In genomic region chr1:161962465-161963377, GRCm38 (mm10) we compare ENCODE assay signal across 8 mouse cellular contexts. TPM values are rescaled to one million over a fixed set of nuclear protein-coding genes. Genes with fewer than 3 reads are reported as not detected.
DNase-seq lines count a peak whose midpoint lies in the region; ATAC-seq lines count a peak whose summit lies in the region.
"Had no signal": no experiment of that assay in that cellular context is flagged by ENCODE, and none has a peak within 500 bp of the region (broad histone marks: within the 10 kb centered on the region; RNA-seq: fewer than 3 reads in every experiment).

No protein-coding gene starts in this region.

- peak; percentile 81 for DNase-seq in 416B (ENCODE audit: low read depth)
- DNase-seq in CD4-positive helper T cell, adult 2 months (ENCODE audit: low read depth, low spot score): peak; percentile 42
- peak; percentile 65 for DNase-seq in embryonic facial prominence, embryonic 11.5 days (ENCODE audit: low spot score)
- DNase-seq in spleen, postnatal 14 days (ENCODE audit: low spot score in 2 of 2): no peak
- no peak for DNase-seq in urinary bladder, postnatal 36 days (ENCODE audit: low spot score in 2 of 2)

- no peaks in the 10 kb centered on the region for H3K4me1 ChIP-seq in embryonic facial prominence, embryonic 11.5 days (ENCODE audit: control insufficient read depth, insufficient read depth, low read length)
- H3K4me1 ChIP-seq in kidney, embryonic 16.5 days (ENCODE audit: insufficient read depth, low read length): no peaks in the 10 kb centered on the region
- no peaks in the 10 kb centered on the region for H3K4me1 ChIP-seq in midbrain, embryonic 16.5 days (ENCODE audit: control insufficient read depth, insufficient read depth, low read length)

- WGBS in embryonic facial prominence, embryonic 11.5 days: 55% methylated on average over 3 of the region's 3 CpGs
- 50% methylated on average over 3 of the region's 3 CpGs for WGBS in kidney, embryonic 16.5 days
- 47% methylated on average over 3 of the region's 3 CpGs for WGBS in midbrain, embryonic 16.5 days

- no peak overlapping the region for H3K4me3 ChIP-seq in embryonic facial prominence, embryonic 11.5 days (ENCODE audit: low read depth, low read length)
- no peak overlapping the region for H3K4me3 ChIP-seq in kidney, embryonic 16.5 days (ENCODE audit: low read length)
- no peak overlapping the region for H3K4me3 ChIP-seq in midbrain, embryonic 16.5 days (ENCODE audit: low read depth, low read length)

- H3K27me3 ChIP-seq in embryonic facial prominence, embryonic 11.5 days (ENCODE audit: control insufficient read depth, insufficient read depth, low read length): no peaks in the 10 kb centered on the region
- H3K27me3 ChIP-seq in kidney, embryonic 16.5 days (ENCODE audit: insufficient read depth, low read length): no peaks in the 10 kb centered on the region
- no peaks in the 10 kb centered on the region for H3K27me3 ChIP-seq in midbrain, embryonic 16.5 days (ENCODE audit: control insufficient read depth, insufficient read depth, low read depth, low read length)

- H3K9me3 ChIP-seq in embryonic facial prominence, embryonic 11.5 days (replicated peaks; ENCODE audit: control insufficient read depth, low read length): no peaks in the 10 kb centered on the region
- no peaks in the 10 kb centered on the region for H3K9me3 ChIP-seq in kidney, embryonic 16.5 days (ENCODE audit: low read length)
- H3K9me3 ChIP-seq in midbrain, embryonic 16.5 days (replicated peaks; ENCODE audit: control insufficient read depth, low read length, poor library complexity, severe bottlenecking): no peaks in the 10 kb centered on the region

- H3K9ac ChIP-seq in embryonic facial prominence, embryonic 11.5 days (replicated peaks; ENCODE audit: low read length): 0 out of 2 replicates have a peak overlapping the region, but pooled peaks have one; percentile 19
- H3K9ac ChIP-seq in kidney, embryonic 16.5 days (replicated peaks; ENCODE audit: low read length): no peak overlapping the region
- no peak overlapping the region for H3K9ac ChIP-seq in midbrain, embryonic 16.5 days (ENCODE audit: low read depth, low read length)

- no peaks in the 10 kb centered on the region for H3K36me3 ChIP-seq in embryonic facial prominence, embryonic 11.5 days (replicated peaks; ENCODE audit: control insufficient read depth, insufficient read depth, low read depth, low read length)
- no peaks in the 10 kb centered on the region for H3K36me3 ChIP-seq in kidney, embryonic 16.5 days (ENCODE audit: insufficient read depth, low read length)
- H3K36me3 ChIP-seq in midbrain, embryonic 16.5 days (ENCODE audit: control insufficient read depth, insufficient read depth, low read length): no peaks in the 10 kb centered on the region

- no peak overlapping the region for H3K27ac ChIP-seq in embryonic facial prominence, embryonic 11.5 days (replicated peaks; ENCODE audit: low read depth, low read length)
- no peak overlapping the region for H3K27ac ChIP-seq in kidney, embryonic 16.5 days (ENCODE audit: low read length)
- no peak overlapping the region for H3K27ac ChIP-seq in midbrain, embryonic 16.5 days (ENCODE audit: low read length)

- 0 out of 2 replicates have a peak, but pooled peaks have one; percentile 50 for ATAC-seq in embryonic facial prominence, embryonic 11.5 days (replicated peaks; ENCODE audit: insufficient number of reproducible peaks, low FRiP score, low TSS enrichment, low read depth)
- ATAC-seq in kidney, embryonic 16.5 days (ENCODE audit: low FRiP score, low TSS enrichment): peak; percentile 78; the same call in 1 of the 2 replicates
- peak; percentile 88 for ATAC-seq in midbrain, embryonic 16.5 days

- H3K4me2 ChIP-seq in embryonic facial prominence, embryonic 11.5 days (ENCODE audit: low read depth, low read length): no peak overlapping the region
- no peak overlapping the region for H3K4me2 ChIP-seq in kidney, embryonic 16.5 days (replicated peaks; ENCODE audit: low read depth, low read length)
- no peak overlapping the region for H3K4me2 ChIP-seq in midbrain, embryonic 16.5 days (ENCODE audit: low read length)

RNA-seq across cellular contexts. Expression of gene Pigc, which starts 6.3 kb away (rescaled TPM):
- 37.5 and 41.4 TPM in 2 replicates for polyA plus RNA-seq in embryonic facial prominence, embryonic 11.5 days (2014; fragmentation: Nextera tagmentation; extraction: Ambion mirVana)
- polyA plus RNA-seq in kidney, embryonic 16.5 days (2015; fragmentation: Nextera tagmentation; extraction: Ambion mirVana): 42.5 and 46.7 TPM in 2 replicates
- 34.0 and 34.7 TPM in 2 replicates for polyA plus RNA-seq in midbrain, embryonic 16.5 days (2015; fragmentation: Nextera tagmentation; extraction: Ambion mirVana)

RNA-seq across cellular contexts. Expression of gene 4930558K02Rik, which starts 16.7 kb away (rescaled TPM):
- polyA plus RNA-seq in embryonic facial prominence, embryonic 11.5 days (2014; fragmentation: Nextera tagmentation; extraction: Ambion mirVana): not detected in 2 replicates
- polyA plus RNA-seq in kidney, embryonic 16.5 days (2015; fragmentation: Nextera tagmentation; extraction: Ambion mirVana): not detected in 2 replicates
- polyA plus RNA-seq in midbrain, embryonic 16.5 days (2015; fragmentation: Nextera tagmentation; extraction: Ambion mirVana): 0.19 TPM in 1 of 2 replicates, not detected in the other
- polyA plus RNA-seq: heart, embryonic 16.5 days had no signal

Comparison
In these comparisons a context has a peak if more than half of its experiments do, and no peak if none do; other contexts are left out.
1. DNase-seq: peak in 416B (single experiment), CD4-positive helper T cell, adult 2 months (single experiment) and embryonic facial prominence, embryonic 11.5 days (single experiment); none in spleen, postnatal 14 days (0 of 2) and urinary bladder, postnatal 36 days (0 of 2).
2. Peak in every context shown above with its lines, with median percentiles within 50 percentile points of each other: ATAC-seq.